Mouse (Mus musculus): Measurements from ENCODE around the gene Pnkp. TPM values are rescaled to one million over a fixed set of nuclear protein-coding genes. Genes with fewer than 3 reads are reported as not detected.

Pnkp gene
- total RNA-seq, 2 experiments from 2014 or later = 27.1 to 27.2 TPM

Small RNA genes lying within 50 kb of the gene (microRNA-seq; reads per million reads assigned to microRNA genes)
- gene Mir707 = 0 reads per million in 2 experiments

Other genes with a start within 250 kb of the Pnkp start
- gene Myh14, start 186.3 kb upstream of the Pnkp start, total RNA-seq (2021) = 10 to 100 TPM; 27.7 to 28.1 TPM
- not detected for gene Izumo2, start 148.4 kb upstream of the Pnkp start, total RNA-seq (2021)
- 10 to 100 TPM; 31.8 to 34.8 TPM for gene Vrk3, start 108.7 kb upstream of the Pnkp start, total RNA-seq (2021)
- gene Zfp473, start 106.1 kb upstream of the Pnkp start, total RNA-seq (2021) = under 1 TPM; 0.22 to 0.38 TPM
- 10 to 100 TPM; 29.7 to 30.6 TPM for gene Nup62, start 41.1 kb upstream of the Pnkp start, total RNA-seq (2021)
- gene Il4i1, start 40.8 kb upstream of the Pnkp start, total RNA-seq (2021) = 1 to 10 TPM; 1.1 to 2.5 TPM
- gene Atf5, start 40.5 kb upstream of the Pnkp start, total RNA-seq (2021) = 10 to 100 TPM; 26.3 to 28.9 TPM
- gene Akt1s1, start 8.1 kb upstream of the Pnkp start, total RNA-seq (2021) = 10 to 100 TPM; 78.8 to 80.6 TPM
- 10 to 100 TPM; 63.7 to 64.6 TPM for gene Tbc1d17, start 8.1 kb upstream of the Pnkp start, total RNA-seq (2021)
- 100 to 1,000 TPM; 346 to 359 TPM for gene Ptov1, start 12.6 kb downstream of the Pnkp start, total RNA-seq (2021)
- gene Med25, start 35.6 kb downstream of the Pnkp start, total RNA-seq (2021) = 100 to 1,000 TPM in 1 of 2 experiments, 10 to 100 TPM in 1; 97.2 to 113 TPM
- 10 to 100 TPM; 23.8 to 29.1 TPM for gene Fuz, start 38.9 kb downstream of the Pnkp start, total RNA-seq (2021)
- gene Ap2a1, start 72.4 kb downstream of the Pnkp start, total RNA-seq (2021) = 100 to 1,000 TPM; 295 to 305 TPM
- gene Tsks, start 86.1 kb downstream of the Pnkp start, total RNA-seq (2021) = under 1 TPM; 0.87 to 0.88 TPM
- 100 to 1,000 TPM; 131 to 137 TPM for gene Cpt1c, start 117.7 kb downstream of the Pnkp start, total RNA-seq (2021)
- gene Prmt1, start 129.4 kb downstream of the Pnkp start, total RNA-seq (2021) = 100 to 1,000 TPM; 155 to 168 TPM
- gene Irf3, start 140.5 kb downstream of the Pnkp start, total RNA-seq (2021) = 10 to 100 TPM; 45.9 to 51.0 TPM
- 1 to 10 TPM; 3.0 to 4.1 TPM for gene Bcl2l12, start 141.6 kb downstream of the Pnkp start, total RNA-seq (2021)
- 100 to 1,000 TPM; 149 to 155 TPM for gene Scaf1, start 159.2 kb downstream of the Pnkp start, total RNA-seq (2021)
- gene Rras, start 160.8 kb downstream of the Pnkp start, total RNA-seq (2021) = 1 to 10 TPM; 9.7 TPM
- gene Prr12, start 195.7 kb downstream of the Pnkp start, total RNA-seq (2021) = 10 to 100 TPM; 74.3 to 75.3 TPM
- gene Nosip, start 205.3 kb downstream of the Pnkp start, total RNA-seq (2021) = 10 to 100 TPM; 51.0 to 51.3 TPM
- gene Prrg2, start 205.5 kb downstream of the Pnkp start, total RNA-seq (2021) = 1 to 10 TPM; 5.5 to 6.1 TPM
- gene Rcn3, start 235.1 kb downstream of the Pnkp start, total RNA-seq (2021) = 1 to 10 TPM; 6.2 to 6.9 TPM
- 10 to 100 TPM; 16.7 to 18.5 TPM for gene Fcgrt, start 246.7 kb downstream of the Pnkp start, total RNA-seq (2021)

Data from layer of hippocampus, postnatal 36 days (tissue).